Comparison of ENCODE assay signal across 19 mouse cellular contexts in genomic region chr6:33051642-33052041, GRCm38 (mm10). TPM values are rescaled to one million over a fixed set of nuclear protein-coding genes. Genes with fewer than 3 reads are reported as not detected.
DNase-seq lines count a peak whose midpoint lies in the region; ATAC-seq lines count a peak whose summit lies in the region.
"Had no signal": no experiment of that assay in that cellular context is flagged by ENCODE, and none has a peak within 500 bp of the region (broad histone marks: within the 10 kb centered on the region; RNA-seq: fewer than 3 reads in every experiment).

No protein-coding gene starts in this region.

- H3K4me2 ChIP-seq in heart, embryonic 16.5 days (ENCODE audit: low read depth, low read length) = peak overlapping the region; percentile 45
- H3K4me2 ChIP-seq: hindbrain, embryonic 13.5 days; kidney, embryonic 15.5 days; stomach, embryonic 15.5 days had no signal

- H3K4me3 ChIP-seq in heart, embryonic 16.5 days (ENCODE audit: low read length) = no peak overlapping the region
- H3K4me3 ChIP-seq in heart, embryonic 10.5 days = no peak overlapping the region
- H3K4me3 ChIP-seq: hindbrain, embryonic 13.5 days; kidney, embryonic 15.5 days; left cerebral cortex, adult 2 months; stomach, embryonic 15.5 days had no signal

- H3K27ac ChIP-seq in heart, embryonic 16.5 days (ENCODE audit: low read length) = peak overlapping the region; percentile 84
- H3K27ac ChIP-seq in heart, embryonic 10.5 days = no peak overlapping the region
- H3K27ac ChIP-seq: hindbrain, embryonic 13.5 days; kidney, embryonic 15.5 days; left cerebral cortex, adult 2 months; stomach, embryonic 15.5 days had no signal

- peaks cover 18% of the 10 kb centered on the region for H3K36me3 ChIP-seq in heart, embryonic 16.5 days (ENCODE audit: control insufficient read depth, insufficient read depth)
- H3K36me3 ChIP-seq in heart, embryonic 10.5 days = peaks cover 37% of the 10 kb centered on the region

- peaks cover 46% of the 10 kb centered on the region for H3K4me1 ChIP-seq in heart, embryonic 16.5 days (ENCODE audit: control insufficient read depth, insufficient read depth, low read length)
- peaks cover 36% of the 10 kb centered on the region for H3K4me1 ChIP-seq in heart, embryonic 10.5 days
- H3K4me1 ChIP-seq: hindbrain, embryonic 13.5 days; kidney, embryonic 15.5 days; stomach, embryonic 15.5 days had no signal

- ATAC-seq in heart, embryonic 16.5 days (replicated peaks; ENCODE audit: extremely low read depth, insufficient read depth, low FRiP score) = peak; percentile 47; the same call in 1 of the 2 replicates
- ATAC-seq in megakaryocyte, adult 5-6 weeks (ENCODE audit: poor library complexity, severe bottlenecking) = no peak
- ATAC-seq: inflammation-experienced regulatory T-cells, adult 6 months had no signal

- H3K9ac ChIP-seq in heart, embryonic 16.5 days (ENCODE audit: low read length) = peak overlapping the region; percentile 0; the same call in 1 of the 2 replicates
- H3K9ac ChIP-seq: hindbrain, embryonic 13.5 days; kidney, embryonic 15.5 days; stomach, embryonic 15.5 days had no signal

- 20% methylated on average over 2 of the region's 2 CpGs for WGBS in heart, embryonic 16.5 days
- 37% methylated on average over 2 of the region's 2 CpGs for WGBS in heart, embryonic 10.5 days

- no peaks in the 10 kb centered on the region for H3K9me3 ChIP-seq in heart, embryonic 16.5 days (replicated peaks; ENCODE audit: control insufficient read depth, low read length)
- H3K9me3 ChIP-seq in heart, embryonic 10.5 days = no peaks in the 10 kb centered on the region
- H3K9me3 ChIP-seq: hindbrain, embryonic 13.5 days; kidney, embryonic 15.5 days; stomach, embryonic 15.5 days had no signal

- no peak for DNase-seq in heart, embryonic 10.5 days (ENCODE audit: low spot score)
- DNase-seq in 416B (ENCODE audit: low read depth) = peak; percentile 48
- DNase-seq in A20 (ENCODE audit: low read depth, low spot score) = peak; percentile 86
- peak; percentile 20 to 37 for DNase-seq in natural killer cell, adult 2 months (ENCODE audit: low spot score in 2 of 2)
- DNase-seq in embryo, embryonic 9.5 days (ENCODE audit: extremely low spot score) = no peak
- DNase-seq: adrenal gland, postnatal 14 days; cerebellum, adult 9-11 months; kidney, postnatal 4 days; layer of hippocampus, adult 9-11 months; left cerebral cortex, postnatal 4 days; liver; thymus, adult 2 months had no signal

- no peaks in the 10 kb centered on the region for H3K27me3 ChIP-seq in heart, embryonic 16.5 days (ENCODE audit: control insufficient read depth, insufficient read depth, low read length)
- H3K27me3 ChIP-seq in heart, embryonic 10.5 days (ENCODE audit: insufficient read depth, poor library complexity, severe bottlenecking) = no peaks in the 10 kb centered on the region
- H3K27me3 ChIP-seq: hindbrain, embryonic 13.5 days; kidney, embryonic 15.5 days; stomach, embryonic 15.5 days had no signal

RNA-seq across cellular contexts. Expression of gene Chchd3, which starts 8.4 kb away (rescaled TPM):
- polyA plus RNA-seq in heart, embryonic 16.5 days (2015; fragmentation: Nextera tagmentation; extraction: Ambion mirVana) = 236 and 264 TPM in 2 replicates
- polyA plus RNA-seq in heart, embryonic 10.5 days (2016; fragmentation: Nextera tagmentation; extraction: Ambion mirVana) = 139 and 164 TPM in 2 replicates
- total RNA-seq in megakaryocyte, adult 5-6 weeks (2015) = 51.9 and 62.2 TPM in 2 replicates
- 104 and 113 TPM in 2 replicates for total RNA-seq in megakaryocyte, adult 5-6 weeks (2017)

Comparison
In these comparisons a context has a peak if more than half of its experiments do, and no peak if none do; other contexts are left out.
1. DNase-seq: peak in 416B (single experiment), A20 (single experiment) and natural killer cell, adult 2 months (2 of 2); none in heart, embryonic 10.5 days (single experiment) and embryo, embryonic 9.5 days (single experiment).